Mouse (Mus musculus) 416B (cell line): Measurements from ENCODE around the gene Cgnl1.
A peak's percentile ranks its signal among the peaks of the same experiment; 100 is the strongest.

ENCODE experiments used
- DNase-seq: peaks from one replicate; pipeline ENCODE4 v3.0.0; 2011; ENCODE audit warnings: low read depth

Cgnl1 gene

DNA sequence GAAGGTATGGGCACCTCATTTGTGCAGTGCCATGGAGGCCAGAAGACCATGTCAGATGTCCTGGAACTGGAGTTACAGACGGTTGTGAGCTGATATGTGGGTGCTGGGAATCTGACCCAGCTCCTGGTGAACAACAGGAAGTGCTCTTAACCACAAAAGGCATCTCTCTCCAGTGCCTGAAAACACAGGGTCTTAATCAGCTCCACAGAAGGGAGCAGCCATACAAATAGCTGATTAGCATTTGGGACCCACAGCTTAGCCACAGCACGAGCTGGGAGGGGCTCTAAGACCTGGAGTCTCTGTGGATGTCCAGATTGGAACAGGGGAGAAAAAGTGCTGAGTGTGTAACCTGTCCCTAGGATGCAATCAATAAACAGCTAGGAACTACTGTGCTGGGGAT lies 4.5 kb downstream of the Cgnl1 start:
- DNase-seq = no peak

DNA sequence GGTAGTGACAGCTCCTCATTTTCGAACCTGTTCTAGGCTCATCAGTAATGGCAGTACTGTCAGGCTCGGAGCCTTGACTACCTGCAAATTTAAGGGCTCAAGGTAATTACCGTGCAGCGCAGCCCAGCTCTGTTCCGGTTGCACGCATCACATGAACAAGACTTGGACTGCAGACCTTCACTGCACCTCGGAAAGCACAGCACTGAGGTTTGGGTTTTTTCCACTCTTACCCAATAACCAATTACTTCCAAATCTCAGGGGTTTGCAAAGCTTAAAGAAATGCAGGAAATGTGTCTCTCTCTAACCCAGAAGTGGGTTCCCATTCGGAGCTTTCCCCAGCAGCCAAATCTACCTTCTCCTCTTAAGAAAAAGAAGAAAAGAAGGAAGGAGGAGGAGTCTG lies 5.1 kb downstream of the Cgnl1 start:
- DNase-seq = no peak

DNA sequence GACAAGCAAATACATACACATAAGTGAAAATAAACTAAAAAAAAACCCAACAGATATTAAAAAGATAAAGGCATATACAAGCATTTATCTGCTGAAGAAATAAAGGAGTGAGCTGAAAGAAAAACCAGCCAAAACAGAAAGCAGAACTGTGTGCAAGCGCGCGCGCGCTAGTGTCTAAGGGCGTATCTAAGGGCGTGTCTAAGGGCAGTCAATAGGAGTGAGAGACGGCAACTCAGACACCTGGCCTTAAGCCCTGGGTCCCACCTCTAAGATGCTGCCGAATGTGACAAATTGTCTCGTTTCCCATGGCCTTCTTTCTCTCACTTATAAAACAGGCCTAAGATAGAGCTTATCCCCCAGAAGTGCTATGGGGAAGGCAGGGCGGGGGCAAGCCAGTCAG lies 6.9 kb downstream of the Cgnl1 start:
- no peak for DNase-seq

DNA sequence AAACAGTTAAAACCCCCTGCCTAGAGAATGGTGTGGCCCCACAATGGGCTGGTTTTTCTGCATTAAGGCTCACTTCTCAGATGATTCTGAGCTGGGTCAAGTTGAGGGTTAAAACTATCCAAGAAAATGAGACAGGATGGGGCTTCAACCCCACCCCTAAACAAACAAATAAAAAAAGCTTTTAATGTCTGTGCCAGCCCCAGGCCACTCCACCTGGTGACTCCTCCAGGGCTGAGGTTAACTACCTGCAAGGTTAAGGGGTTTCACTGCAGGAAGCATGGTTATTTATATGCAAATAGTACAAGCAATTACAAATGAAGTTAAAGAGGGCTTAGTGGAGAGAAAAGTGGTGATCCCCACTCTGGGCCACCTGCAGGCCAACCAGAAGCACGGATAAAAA lies 8.1 kb downstream of the Cgnl1 start:
- no peak for DNase-seq

DNA sequence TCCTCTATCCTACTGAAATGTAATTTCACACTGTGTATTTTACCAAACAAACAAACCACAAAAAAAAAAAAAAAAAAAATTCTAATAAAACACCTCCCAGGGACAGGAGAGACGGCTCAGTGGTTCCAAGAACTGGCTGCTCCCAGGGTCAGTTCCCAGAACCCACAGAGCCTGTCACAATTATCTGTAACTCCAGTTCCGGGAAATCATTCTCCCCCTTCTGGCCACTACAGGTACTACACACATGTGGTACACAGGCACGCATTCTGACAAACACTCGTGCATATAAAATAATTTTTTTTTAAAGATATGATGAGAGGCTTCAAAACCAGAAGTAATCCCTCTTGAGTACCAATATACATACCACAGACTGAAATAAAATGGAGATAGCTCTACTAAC lies 9.7 kb downstream of the Cgnl1 start:
- no peak for DNase-seq

DNA sequence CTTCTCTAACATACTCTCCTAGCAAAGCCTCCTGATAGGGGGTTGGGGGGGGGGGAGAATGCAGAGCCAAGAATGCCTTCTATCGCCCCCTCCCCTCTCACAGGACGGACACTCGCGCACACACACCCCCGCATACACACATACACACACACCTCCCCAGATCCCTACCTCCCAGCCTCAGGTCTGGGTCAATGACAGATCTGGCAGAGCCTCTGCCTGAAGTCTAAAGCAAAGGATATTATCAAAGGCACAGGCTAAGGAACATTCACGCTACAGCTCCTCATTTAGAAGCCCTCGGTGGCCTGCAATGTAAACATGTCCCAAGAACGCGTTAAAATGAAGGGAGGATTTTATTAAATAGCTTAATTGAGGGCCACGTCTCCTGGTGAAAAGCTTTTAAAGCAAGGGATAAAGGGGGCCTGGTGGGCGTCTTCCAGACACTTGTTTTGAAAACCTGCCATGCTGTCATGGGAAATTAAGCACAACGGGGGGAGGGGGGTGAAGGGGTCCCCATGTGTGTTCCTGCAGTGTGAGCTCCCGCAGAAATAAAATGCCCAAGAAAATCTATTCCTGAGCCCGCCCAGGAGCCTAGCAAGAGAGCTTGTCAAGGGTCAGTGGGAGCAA lies 10.8 kb downstream of the Cgnl1 start:
- no peak for DNase-seq

DNA sequence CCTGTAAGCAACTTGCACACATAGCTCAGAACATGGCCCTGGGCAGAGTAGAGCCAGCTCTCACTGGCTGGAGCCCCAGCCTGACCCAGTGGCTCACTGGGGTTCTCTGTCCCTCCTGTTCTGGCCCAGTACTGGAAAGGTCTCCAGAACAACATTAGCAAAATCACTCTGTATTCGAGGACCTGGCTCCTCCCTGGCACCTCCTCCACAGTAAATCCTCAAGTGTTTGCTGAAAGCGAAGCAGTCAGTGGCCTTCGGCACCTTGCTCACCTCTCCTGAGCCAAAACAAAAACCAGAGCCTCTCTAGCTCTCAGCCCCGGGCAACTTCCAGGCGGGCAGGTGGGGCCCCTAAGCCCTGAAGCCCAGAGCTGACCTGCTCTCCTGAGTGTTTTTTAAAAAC lies 11.5 kb downstream of the Cgnl1 start:
- DNase-seq = no peak

DNA sequence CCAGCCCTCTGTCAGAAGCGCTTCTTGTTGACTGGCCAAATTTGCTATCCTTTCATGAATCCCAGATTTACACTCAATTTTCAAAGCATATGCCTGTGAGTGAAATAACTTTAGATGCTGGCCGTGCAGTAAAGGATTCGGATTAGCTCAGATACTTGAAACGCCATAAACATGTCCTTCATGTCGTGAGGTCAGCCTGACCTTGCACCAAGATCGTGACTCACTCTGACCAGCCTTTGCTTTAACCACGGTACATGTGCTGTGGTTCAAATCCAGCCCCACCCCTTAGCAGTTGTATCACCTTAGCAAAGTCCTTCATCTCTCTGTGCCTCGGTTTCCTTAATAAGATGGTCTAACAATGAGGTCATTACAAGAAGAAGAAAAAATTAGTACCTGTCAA lies 14.0 kb downstream of the Cgnl1 start:
- DNase-seq = peak; percentile 20

DNA sequence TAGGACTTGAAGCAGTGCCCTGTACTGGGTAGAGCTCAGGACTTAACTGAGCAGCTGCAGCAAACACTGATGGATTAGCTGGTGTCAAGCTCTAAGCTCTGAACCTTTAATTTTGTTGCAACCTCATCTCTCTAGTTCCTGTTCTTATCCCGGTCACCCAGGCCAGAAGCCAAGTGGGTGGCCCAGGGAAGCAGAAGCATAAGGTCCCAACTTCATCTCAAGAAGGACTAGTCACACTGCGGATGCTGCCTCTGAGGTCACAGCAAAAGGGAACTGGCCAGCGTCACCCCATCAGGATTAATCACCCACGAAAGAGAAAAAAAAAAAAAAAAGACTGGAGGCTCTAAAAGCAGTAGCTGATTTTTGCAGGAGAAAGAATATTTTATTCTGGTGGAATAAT lies 14.5 kb downstream of the Cgnl1 start:
- DNase-seq = no peak

DNA sequence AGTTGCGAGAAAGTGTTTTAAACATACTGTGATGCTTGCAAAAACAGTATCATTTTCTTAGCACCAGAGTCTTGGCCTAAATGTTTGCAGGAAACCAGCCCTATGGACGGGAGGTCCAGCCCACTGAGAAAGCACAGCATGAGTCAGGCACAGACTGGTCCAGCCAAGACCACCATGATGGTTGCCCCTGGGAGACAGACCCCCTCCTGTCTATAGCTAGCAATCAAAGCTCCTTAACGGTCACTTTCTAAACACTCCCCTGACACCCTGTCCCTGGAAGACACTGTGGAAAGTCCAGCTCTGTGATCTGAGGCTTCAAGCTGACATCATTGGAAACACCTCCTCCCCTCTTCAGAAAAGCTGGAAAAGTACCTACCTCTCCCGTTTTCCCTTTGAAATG lies 17.4 kb downstream of the Cgnl1 start:
- DNase-seq = no peak

DNA sequence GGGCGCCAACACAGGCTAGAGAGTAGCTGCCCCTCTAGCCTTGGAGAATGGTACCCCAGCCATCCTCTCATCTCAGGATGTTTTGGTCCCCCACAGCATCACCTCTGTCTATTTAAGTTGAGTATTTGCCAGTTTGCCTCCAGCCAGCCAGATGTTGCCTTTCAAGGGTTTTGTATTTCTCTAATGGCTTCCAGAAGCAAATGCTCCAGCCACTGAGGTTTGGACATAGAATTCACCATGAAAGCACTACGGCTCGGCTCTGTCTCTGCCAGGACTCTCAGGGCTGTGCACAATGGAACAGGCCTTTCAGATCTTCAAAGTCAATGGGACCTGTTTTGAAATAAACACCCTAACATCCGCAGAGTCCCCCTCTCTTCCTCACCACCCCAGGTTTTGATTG lies 17.9 kb downstream of the Cgnl1 start:
- no peak for DNase-seq

DNA sequence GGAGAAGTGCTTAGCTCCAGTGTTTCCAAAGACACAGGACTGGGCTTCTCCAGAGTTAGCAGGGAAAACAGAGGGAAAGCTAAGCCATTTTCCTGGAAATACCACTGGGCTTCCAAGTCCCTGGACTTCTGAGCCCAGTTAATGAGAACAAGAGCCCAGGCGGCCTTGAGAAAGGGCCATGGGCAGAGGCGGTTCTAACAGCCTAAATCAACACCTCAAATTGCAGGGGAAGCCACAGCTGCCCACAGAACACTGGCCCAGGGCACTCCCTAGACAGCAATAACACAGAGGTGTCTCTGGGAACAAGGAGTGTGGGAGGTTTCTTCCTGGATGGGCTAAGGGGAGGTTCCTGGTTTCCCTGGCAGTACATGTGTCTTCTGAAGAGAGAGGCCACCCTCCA lies 18.3 kb downstream of the Cgnl1 start:
- no peak for DNase-seq

DNA sequence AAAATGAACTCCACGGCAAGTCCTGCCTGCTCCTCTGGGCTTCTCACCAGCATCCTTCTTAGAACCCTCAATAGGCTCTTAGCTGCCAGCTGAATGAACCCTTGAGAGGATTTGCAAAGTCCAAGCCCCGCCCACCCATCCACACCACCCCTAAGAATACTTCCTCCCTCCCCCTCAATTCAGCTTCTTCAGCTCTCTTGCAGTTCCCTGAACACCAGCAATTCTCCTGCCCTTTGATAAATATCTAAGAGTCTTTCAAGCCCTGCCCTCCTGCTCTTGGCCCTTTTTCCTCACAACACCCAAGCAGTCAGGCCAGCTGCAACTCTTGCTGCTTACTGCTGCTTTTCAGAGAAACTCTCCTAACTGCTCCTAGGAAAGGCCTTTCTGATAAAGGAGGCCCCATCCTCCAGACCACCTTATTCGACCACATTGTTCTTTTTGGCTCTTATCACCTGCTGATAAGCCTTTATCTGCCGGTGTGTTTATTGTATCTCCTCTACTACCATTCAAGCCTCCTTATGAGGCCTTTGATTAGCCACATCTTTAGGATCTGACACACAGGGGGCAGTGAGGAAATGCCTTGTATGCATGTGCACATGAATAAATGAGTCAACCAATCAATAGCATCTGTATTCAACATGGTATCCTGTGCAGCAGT lies 21.3 kb downstream of the Cgnl1 start:
- no peak for DNase-seq

DNA sequence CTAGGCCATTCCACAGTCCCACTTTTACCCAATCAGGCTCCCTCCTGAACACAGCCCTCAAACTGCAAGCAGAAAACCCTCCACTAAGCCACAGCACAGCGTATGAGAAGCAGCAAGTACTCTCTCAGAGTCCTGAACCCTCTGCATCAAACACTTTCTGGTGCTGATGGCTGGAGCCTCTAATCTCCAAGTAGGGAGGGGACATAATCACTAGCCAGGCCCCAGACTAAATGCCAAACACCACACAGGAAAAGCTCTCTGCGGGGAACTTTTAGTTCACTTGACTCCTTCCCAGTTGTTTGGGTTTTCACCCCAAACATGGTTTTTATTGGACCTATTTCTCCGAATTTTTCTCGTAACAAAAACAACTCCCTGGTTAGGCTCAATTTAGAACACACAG lies 25.0 kb downstream of the Cgnl1 start:
- no peak for DNase-seq

DNA sequence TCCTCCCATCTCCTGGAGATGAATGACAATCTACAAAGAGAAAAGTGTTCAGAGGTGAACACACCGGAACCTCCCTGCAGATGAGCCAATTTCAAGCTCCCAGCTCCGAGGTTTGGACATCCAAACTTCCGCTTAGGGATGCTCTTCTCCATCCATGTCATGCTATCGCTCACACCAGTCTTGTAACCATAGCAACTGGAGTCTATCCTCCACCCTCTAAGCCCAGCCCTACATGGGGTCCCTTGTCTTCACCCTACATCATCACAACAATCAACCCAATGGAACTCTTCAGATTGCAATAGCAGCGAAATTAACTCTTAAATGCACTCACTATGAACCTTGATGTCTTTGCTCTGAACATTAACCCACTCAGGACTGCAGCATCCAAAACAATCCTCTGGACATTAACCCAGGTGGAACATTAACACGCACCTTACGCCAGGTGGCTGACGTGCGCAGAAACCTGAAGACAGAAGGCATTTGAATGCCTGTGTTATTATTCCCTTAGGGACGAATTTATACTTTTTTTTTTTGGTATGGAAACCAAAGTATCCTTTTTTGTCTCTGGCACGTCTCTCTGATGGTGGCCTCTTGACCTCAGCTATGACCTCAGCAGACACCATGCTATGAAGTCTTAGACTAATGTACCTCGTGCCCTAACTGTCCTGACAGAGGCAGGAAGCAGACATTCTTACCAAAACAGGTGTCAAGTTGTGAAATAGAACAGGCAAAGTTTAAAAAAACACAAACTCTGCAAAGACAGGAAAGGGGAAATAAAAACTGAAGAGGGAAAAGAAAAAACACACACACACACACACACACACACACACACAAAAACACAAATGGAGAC lies 33.1 kb downstream of the Cgnl1 start:
- DNase-seq = peak; percentile 24

DNA sequence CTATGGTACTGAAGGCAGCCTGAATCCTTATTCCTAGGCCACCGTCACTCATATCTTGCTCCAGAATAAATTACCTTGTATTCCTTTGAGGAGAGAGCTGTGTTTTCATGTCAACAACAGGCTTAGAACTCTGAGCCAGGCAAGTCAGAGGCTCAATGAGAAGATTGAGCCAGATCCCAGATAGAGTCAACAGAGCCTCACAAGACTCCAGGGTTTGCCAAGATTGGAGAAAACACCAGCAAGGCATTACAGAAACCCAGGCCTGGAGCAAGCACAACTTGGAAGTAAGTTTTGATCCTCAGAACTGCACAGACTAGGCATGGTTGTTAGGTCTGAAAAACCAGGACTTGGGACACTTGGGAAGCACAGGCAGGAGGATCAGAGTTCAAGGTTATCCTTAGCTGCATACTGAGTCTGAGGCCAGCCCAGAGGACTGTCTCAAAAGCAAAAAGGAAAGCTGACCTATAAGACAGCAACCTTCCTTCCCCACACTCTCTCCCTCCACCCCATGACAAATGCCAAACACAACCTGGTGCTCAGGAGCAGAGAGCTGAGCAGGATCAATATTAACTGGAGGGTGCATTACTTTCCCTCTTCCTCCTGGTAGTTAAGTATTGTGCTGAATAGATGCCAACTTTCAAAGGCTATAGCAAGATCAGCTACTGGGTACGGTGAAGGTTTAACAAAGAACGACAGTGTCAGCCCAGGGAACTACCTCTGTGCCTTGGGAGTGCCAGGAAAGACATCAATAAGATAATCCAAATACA lies 34.0 kb downstream of the Cgnl1 start:
- no peak for DNase-seq

DNA sequence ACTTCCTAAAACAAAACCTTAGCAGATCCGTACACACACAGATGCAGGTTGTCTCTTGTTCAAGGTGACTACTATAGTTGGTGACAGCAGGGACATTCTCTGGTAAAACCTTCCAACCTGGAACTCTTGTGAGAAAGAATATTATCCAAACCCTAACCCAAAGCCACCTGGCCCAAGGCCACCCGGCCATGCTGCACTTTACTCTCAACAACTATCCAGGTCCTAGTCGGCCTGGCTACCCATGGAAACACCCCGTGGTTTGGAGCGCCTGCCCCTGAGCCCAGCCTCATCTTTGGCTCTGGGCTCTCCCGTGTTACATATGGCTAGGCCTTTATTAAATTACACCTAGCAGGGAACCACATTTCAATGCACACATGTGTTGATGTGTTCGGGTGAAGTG lies 35.5 kb downstream of the Cgnl1 start:
- DNase-seq = no peak

DNA sequence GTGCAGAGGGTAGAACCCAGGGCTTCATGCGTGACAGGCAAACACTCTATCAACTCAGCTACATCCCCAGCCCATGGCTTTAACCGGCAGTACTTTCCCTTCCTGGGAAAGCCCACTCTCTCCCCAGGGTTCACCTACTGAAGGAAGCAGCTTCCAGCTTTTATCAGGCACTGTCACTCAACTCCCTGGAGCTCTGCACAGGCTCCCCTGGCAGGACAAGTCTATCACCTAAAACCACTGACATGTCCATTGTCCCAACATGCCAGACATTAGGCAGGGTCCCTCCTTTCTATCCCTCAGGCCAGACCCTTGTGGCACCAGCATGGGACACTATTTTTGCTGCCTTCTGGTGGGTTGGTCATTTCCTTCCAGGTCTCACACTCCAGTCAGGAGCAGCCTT lies 37.8 kb downstream of the Cgnl1 start:
- no peak for DNase-seq

DNA sequence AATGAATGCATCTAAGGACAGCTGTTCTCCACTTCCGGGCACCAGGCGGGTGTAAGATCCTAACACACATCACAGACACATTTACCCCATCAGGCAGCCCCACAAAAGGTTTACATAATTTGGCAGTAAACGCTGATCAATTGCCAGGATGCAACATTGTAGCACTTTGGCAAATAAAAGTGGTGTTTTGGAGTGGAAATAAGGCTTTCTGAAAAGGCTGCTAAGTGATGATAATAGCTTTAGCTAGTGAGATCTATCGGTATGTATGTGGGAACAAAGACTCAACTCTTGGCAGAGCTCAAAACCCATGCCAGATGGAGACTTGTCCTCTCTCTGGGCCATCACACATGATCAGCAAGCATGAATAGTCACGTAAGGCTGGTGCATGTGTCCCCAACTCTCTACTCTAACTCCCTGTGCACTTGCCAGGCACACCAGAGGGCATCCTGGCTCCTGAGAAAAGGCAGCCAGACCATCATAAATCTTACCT lies 42.5 kb downstream of the Cgnl1 start:
- DNase-seq = no peak

DNA sequence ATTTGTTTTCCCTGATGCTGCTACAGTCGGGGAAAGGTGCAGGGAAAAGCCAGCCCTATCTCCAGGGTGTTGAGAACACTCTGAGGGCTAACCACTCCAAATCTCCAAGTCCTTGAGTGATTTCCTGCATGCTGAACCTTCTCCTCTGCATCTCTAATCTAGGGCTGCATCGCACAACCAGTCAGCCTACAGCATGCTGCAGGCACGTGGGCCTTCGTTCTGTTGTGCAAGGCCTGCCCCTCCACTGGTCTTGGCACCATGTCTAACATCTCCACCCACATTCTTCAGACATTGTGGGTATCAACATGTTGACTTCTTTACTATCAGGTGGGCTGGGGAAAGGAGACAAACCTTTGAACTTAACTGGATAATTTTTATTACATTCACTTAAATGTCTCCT lies 44.2 kb downstream of the Cgnl1 start:
- no peak for DNase-seq

DNA sequence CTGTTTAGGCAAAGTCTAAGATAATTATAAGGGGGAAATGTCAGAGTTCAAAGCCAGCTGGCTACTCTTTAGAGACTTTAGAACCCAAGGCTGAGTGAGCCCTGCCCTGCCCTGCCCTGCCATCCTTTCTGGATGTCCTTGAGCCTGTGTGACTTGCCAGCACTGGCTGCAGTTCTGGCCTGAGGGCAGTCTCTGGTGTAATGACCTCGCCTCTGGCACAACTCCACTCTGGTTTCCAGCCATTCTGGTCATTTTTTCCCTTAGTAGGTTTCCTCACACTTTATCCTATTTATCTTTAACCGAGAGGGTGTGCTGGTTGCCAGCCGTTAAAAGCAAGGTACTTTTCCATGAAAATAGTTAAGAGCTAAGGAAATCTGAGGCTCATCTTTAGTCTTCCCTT lies 45.3 kb downstream of the Cgnl1 start:
- no peak for DNase-seq

DNA sequence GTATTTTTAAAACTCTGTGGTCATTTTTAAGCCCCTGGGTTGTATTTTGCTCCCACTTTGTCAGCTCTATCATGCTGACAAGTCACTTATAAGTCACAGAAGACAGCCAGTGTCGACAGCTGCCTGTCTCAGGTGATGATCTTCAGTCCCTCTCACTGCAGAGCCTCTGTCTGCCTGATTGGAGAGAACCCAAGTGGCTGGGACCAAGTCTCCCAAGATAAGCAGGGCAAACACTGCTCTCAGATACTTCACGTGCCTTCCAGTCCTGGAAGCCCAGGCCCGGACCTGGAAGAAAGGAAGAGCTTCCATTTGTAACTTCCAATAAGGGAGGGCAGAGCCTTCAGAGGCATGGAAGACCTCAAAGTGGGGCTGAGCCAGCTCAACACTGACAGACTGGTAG lies 49.0 kb downstream of the Cgnl1 start:
- no peak for DNase-seq

DNA sequence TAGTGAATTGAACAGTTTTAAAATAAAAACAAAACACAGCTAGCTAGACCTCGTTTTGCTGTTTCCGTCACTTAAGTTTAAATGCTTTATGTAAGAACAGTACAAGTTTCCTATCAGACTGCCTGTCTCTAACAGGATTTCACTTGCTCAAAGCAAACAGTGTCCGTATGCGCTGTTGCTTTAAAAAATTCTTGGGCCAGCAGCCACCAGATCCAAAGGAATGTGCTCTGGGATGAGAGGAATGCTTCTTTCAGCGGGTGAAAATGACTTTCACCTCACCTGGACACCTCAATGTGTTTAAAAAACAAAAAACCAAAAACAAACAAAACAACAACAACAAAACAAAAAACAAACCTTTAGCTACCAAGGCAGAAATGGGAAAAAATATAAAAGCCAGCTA lies 54.4 kb downstream of the Cgnl1 start:
- no peak for DNase-seq
